Comparison of ENCODE assay signal across 13 mouse cellular contexts in the genomic region with DNA sequence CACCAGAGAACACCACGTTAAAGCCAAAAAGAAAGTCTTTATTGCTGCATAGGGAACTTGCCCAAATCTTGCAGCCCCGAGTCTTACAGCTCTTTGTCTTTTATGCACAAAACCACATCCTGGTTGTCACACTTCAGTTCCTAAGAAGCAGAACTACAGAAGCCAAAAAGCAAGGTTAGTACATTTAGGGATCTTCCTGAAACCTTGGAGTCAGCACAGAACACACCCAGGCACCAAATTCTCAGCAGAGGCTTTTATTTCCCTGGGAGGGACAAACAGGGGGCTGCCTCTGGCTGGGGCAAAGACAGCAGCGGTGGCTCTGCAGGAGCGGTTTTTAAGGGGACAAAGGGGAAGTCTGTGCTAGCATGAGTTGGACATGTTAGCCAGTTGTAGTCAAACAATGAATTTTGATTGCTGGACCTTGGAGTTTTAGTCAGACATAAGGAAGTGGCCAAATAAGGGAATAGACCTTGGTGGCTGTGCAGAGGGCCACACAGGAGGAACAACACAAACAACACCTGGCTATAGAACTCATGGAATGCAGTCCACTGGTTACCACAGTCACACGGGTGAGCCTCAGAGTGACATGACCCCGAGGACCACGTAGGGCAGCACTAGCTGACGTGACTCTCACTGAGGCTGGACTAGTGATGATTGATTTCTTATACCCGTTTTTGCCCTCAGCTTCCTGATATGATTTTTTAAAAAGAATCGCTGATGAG. TPM values are rescaled to one million over a fixed set of nuclear protein-coding genes. Genes with fewer than 3 reads are reported as not detected.
A peak's percentile ranks its signal among the peaks of the same experiment; 100 is the strongest.
DNase-seq lines count a peak whose midpoint lies in the region; ATAC-seq and TF ChIP-seq lines count a peak whose summit lies in the region.
"Had no signal": no experiment of that assay in that cellular context is flagged by ENCODE, and none has a peak within 500 bp of the region (broad histone marks: within the 10 kb centered on the region; RNA-seq: fewer than 3 reads in every experiment).

No protein-coding gene starts in this region.

- ATAC-seq in granulocyte monocyte progenitor cell, adult 5-6 weeks (replicated peaks; ENCODE audit: poor library complexity, severe bottlenecking), result peak; percentile 75
- ATAC-seq in neutrophil, adult 5-6 weeks (ENCODE audit: extremely low read depth, insufficient number of reproducible peaks, low FRiP score, poor library complexity, severe bottlenecking), result peak; percentile 53

- TF ChIP-seq CTCF in left cerebral cortex, adult 2 months (IDR thresholded peaks at IDR 0.05), result no peak

- no peak overlapping the region for H3K4me3 ChIP-seq in left cerebral cortex, adult 2 months
- H3K4me3 ChIP-seq: embryonic facial prominence, embryonic 15.5 days; heart, embryonic 15.5 days had no signal

- DNase-seq in heart, adult 9 months (ENCODE audit: low spot score in 2 of 2), result peak; percentile 2 to 15
- DNase-seq in heart, postnatal 4 days, result no peak
- DNase-seq in CD4-positive helper T cell, adult 2 months (ENCODE audit: low read depth, low spot score), result peak; percentile 79
- no peak for DNase-seq in left cerebral cortex, adult 2 months (ENCODE audit: extremely low spot score in 1 of 2, low spot score in 2 of 2)
- DNase-seq in heart, adult 8-10 months (ENCODE audit: low spot score), result no peak
- no peak for DNase-seq in layer of hippocampus, postnatal 14 days (ENCODE audit: low spot score in 2 of 2)
- DNase-seq: cerebellum, adult 2 months; right cerebral cortex, postnatal 4 days had no signal

- intact Hi-C loops in left cerebral cortex, adult 2 months (cut with DNase I), result no loop called here

- H3K27ac ChIP-seq in left cerebral cortex, adult 2 months, result no peak overlapping the region
- H3K27ac ChIP-seq: embryonic facial prominence, embryonic 15.5 days; heart, embryonic 15.5 days; kidney, postnatal 0 days had no signal

RNA-seq across cellular contexts. Expression of a gene that starts 53.0 kb away (rescaled TPM):
- total RNA-seq in heart, postnatal 4 days (2021), result under 1 TPM; 0.52 to 0.68 TPM
- total RNA-seq in granulocyte monocyte progenitor cell, adult 5-6 weeks (2014; fragmentation: Nextera tagmentation), result not detected in 2 replicates
- not detected in 2 replicates for total RNA-seq in granulocyte monocyte progenitor cell, adult 5-6 weeks (2017)
- 0.49 and 0.93 TPM in 2 replicates for total RNA-seq in neutrophil, adult 5-6 weeks (2017)
- under 1 TPM; 0.61 to 0.72 TPM for total RNA-seq in left cerebral cortex, adult 2 months (2021)
- under 1 TPM; 0.05 to 0.16 (median 0.12) TPM for total RNA-seq in heart, adult 8-10 months (2022)
- total RNA-seq in layer of hippocampus, postnatal 14 days (2021), result 1 to 10 TPM; 1.2 to 1.3 TPM

Comparison
In these comparisons a context has a peak if more than half of its experiments do, and no peak if none do; other contexts are left out.
1. DNase-seq: peak in heart, adult 9 months (2 of 2) and CD4-positive helper T cell, adult 2 months (single experiment); none in heart, postnatal 4 days (single experiment), left cerebral cortex, adult 2 months (0 of 2), heart, adult 8-10 months (single experiment) and layer of hippocampus, postnatal 14 days (0 of 2).